Mouse (Mus musculus) cerebellum, adult 2 months (tissue): Measurements from ENCODE around the gene Pacsin1. TPM values are rescaled to one million over a fixed set of nuclear protein-coding genes. Genes with fewer than 3 reads are reported as not detected.

Experiments used
- DNase-seq, 2 experiments: peaks; one replicate each; pipeline ENCODE4 v3.0.0; 2021
- H3K27ac ChIP-seq: fragments of 200-500 bp; 2 replicates; pipeline ENCODE4 v1.5.1; 2012; ENCODE audit warnings: low read length, control low read depth, inconsistent platforms; ENCODE audit not compliant: insufficient read depth
- H3K27me3 ChIP-seq: fragments of 200-500 bp; 2 replicates; pipeline ENCODE4 v1.6.1; 2012; ENCODE audit warnings: inconsistent platforms, mild to moderate bottlenecking, low read length, moderate library complexity; ENCODE audit not compliant: control insufficient read depth, insufficient read depth
- H3K4me1 ChIP-seq: fragments of 200-500 bp; 2 replicates; pipeline ENCODE4 v1.6.1; 2011; ENCODE audit warnings: low read length; ENCODE audit not compliant: control insufficient read depth, insufficient read depth
- H3K4me3 ChIP-seq: fragments of 200-500 bp; replicated peaks from 2 replicates; pipeline ENCODE3; 2011; ENCODE audit warnings: mild to moderate bottlenecking, low read depth, low read length, control low read depth; ENCODE audit not compliant: insufficient read depth
- CTCF ChIP-seq: fragments of 200-500 bp; IDR thresholded peaks from 2 replicates; pipeline ENCODE4 v1.5.1; 2011; ENCODE audit warnings: low read depth, mild to moderate bottlenecking, control low read depth, low read length, moderate library complexity, borderline replicate concordance; ENCODE audit not compliant: insufficient read depth
- POLR2A ChIP-seq: fragments of 200-500 bp; IDR thresholded peaks from 2 replicates; pipeline ENCODE4 v1.6.1; 2011; ENCODE audit warnings: low read length, control low read depth, borderline replicate concordance; ENCODE audit not compliant: insufficient read depth
- WGBS: fragments of 180-500 bp; shearing (Covaris S2); methylation state at CpG from one replicate; pipeline ENCODE4 v1.1.7; 2018; 5-methylcytosine and 5-hydroxymethylcytosine counted together
- polyA plus RNA-seq: library from polyadenylated mRNA; depleted of rRNA; stranded (reverse); fragments of >200 nt; gene quantifications from 2 replicates; pipeline ENCODE4 v1.2.3, GENCODE M21; 2012

Gene Pacsin1
- polyA plus RNA-seq, 1 experiment = 228 TPM

- 6% methylated on average over 8 of the region's 8 CpGs for WGBS
- Histone ChIP-seq H3K4me3 (peak overlapping the region; percentile 79), H3K27ac (peak overlapping the region; percentile 58; the same call in 1 of the 2 replicates), H3K4me1 (peaks cover 18% of the 10 kb centered on the region), H3K27me3 (no peaks in the 10 kb centered on the region)
- no peak for TF ChIP-seq POLR2A
- TF ChIP-seq CTCF = no peak
- peak in 1 of 2 experiments; percentile 29 for DNase-seq
These were observed 34.1 kb upstream of the Pacsin1 start for GRCm38 (mm10) chr17:27621161-27621560.

DNA sequence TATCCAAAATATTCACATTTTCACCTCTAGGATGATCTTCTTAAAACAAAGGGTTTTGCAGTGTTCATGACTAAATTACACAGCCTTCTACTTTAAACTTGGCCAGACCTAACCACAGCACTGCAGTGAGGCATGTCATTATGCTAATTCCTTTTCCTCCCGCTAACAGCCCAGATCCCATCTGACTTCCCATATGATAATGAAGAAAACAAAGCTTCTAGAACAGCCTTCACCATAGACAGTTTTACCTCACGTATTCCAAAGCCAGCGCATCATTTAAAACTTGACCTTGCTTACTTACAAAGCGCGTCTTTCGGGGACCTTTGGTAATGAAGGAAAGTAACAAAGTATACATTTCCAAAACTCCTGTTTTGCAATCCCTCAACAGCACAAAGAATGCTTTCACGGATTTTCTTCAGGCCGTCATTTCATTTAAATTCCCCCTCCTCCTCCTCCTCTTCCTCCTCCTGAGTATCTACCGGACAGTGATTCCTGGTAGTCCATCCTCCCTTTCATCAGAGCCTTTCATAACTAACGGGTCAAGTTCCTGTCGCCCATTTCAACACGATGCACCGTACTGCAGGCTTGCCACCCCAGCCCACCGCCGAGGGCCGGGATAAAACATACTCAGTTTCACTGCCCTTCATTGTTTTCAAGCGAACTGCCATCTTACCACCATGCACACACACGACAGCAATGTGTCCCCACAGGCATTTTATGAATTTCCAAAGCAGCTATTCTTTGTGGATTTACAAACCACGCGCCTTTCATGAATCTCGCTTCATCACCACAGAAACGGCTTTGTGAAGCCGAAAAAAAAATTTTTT, 33.4 kb upstream of the Pacsin1 start:
- Histone ChIP-seq H3K4me1 (peaks cover 18% of the 10 kb centered on the region), H3K27ac (peak overlapping the region; percentile 60; the same call in 1 of the 2 replicates), H3K27me3 (no peaks in the 10 kb centered on the region), H3K4me3 (peak overlapping the region; percentile 79)
- no peak for TF ChIP-seq POLR2A
- no peak for TF ChIP-seq CTCF
- peak; percentile 38 to 54 for DNase-seq
- WGBS = 1% methylated on average over 23 of the region's 23 CpGs

- Histone ChIP-seq H3K4me1 (peaks cover 16% of the 10 kb centered on the region), H3K27ac (peak overlapping the region; percentile 68), H3K27me3 (no peaks in the 10 kb centered on the region), H3K4me3 (peak overlapping the region; percentile 79)
- peak; percentile 68 to 73 for DNase-seq
- TF ChIP-seq POLR2A (0 out of 2 replicates have a peak, but pooled peaks have one; percentile 32), CTCF (no peak)
- under 1% methylated on average over 74 of the region's 80 CpGs for WGBS
These were observed 32.5 kb upstream of the Pacsin1 start for GRCm38 (mm10) chr17:27622611-27623359.

- TF ChIP-seq POLR2A = peak; percentile 67
- TF ChIP-seq CTCF = no peak
- Histone ChIP-seq H3K27me3 (no peaks in the 10 kb centered on the region), H3K27ac (peak within 1 kb of the TSS; percentile 92), H3K4me1 (peaks cover 13% of the 10 kb centered on the region; the same call in 1 of the 2 replicates), H3K4me3 (peak within 1 kb of the TSS; percentile 79)
- DNase-seq = peak; percentile 92 to 95
- 8% methylated on average over 89 of the region's 91 CpGs for WGBS
These were observed 31.7 kb upstream of the Pacsin1 start, which contains the start of gene Nudt3 for GRCm38 (mm10) chr17:27623360-27624326. Nudt3 (minus strand) TSS chr17:27623495.

DNA sequence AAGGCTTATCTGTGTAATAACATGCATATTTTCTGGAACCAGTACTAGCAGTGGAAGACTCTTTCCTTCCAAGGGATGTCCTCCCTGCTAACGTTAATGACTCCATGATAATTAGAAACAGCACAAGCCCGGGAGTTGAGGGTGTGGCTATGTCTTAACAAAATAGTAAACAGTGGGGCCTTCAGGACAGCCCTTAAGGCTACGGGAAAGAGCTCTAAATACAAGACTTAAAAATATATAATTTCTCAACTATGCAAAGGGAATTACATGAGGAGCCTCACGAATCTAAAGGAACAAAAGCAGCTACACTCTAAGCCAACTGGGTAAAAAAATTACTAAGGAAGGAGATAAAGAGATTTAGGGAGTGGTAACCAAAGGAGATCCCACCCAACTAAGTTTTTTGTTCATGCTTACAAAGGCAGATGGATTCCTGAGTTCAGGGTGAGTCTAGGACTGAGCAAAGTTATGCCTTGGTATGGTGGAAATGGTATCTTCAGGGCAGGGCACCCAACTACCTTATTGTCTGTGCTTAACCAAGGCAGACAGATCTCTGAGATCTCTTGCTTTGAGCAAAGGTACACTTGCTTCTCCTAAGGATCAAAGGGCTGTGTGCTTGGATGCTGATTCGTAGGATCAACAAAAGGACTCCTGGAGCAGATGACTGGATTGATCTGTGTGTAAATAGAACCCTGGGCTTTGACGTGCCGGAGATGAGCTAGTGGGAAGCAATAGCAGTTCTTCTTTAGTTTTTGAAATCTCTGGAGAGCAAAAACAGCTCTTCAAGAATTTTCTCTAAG, 29.7 kb upstream of the Pacsin1 start:
- H3K4me1 ChIP-seq = peaks cover 5% of the 10 kb centered on the region; the same call in 1 of the 2 replicates

GRCm38 (mm10) chr17:27626681-27627080, 28.6 kb upstream of the Pacsin1 start:
- peak in 1 of 2 experiments; percentile 48 for DNase-seq
- TF ChIP-seq CTCF = no peak
- no peak for TF ChIP-seq POLR2A
- H3K27me3 ChIP-seq = no peaks in the 10 kb centered on the region
- H3K4me1 ChIP-seq = peaks cover 3% of the 10 kb centered on the region; the same call in 1 of the 2 replicates
- H3K27ac ChIP-seq = no peak overlapping the region
- H3K4me3 ChIP-seq = no peak overlapping the region
- WGBS = 50% methylated on average over 5 of the region's 5 CpGs

More for the DNA sequence above, 29.7 kb upstream of the Pacsin1 start:
- Histone ChIP-seq H3K27ac (no peak overlapping the region), H3K4me3 (no peak overlapping the region), H3K27me3 (no peaks in the 10 kb centered on the region)
- DNase-seq = no peak
- no peak for TF ChIP-seq CTCF
- no peak for TF ChIP-seq POLR2A
- WGBS = 87% methylated on average over 7 of the region's 7 CpGs

- no peak for DNase-seq
- 36% methylated on average over 5 of the region's 5 CpGs for WGBS
These were observed 27.9 kb upstream of the Pacsin1 start for GRCm38 (mm10) chr17:27627451-27627850.

More at GRCm38 (mm10) chr17:27627451-27627850, 27.9 kb upstream of the Pacsin1 start:
- H3K27ac ChIP-seq = no peak overlapping the region
- peaks cover 3% of the 10 kb centered on the region; the same call in 1 of the 2 replicates for H3K4me1 ChIP-seq
- TF ChIP-seq CTCF = no peak
- no peak for TF ChIP-seq POLR2A
- H3K27me3 ChIP-seq = no peaks in the 10 kb centered on the region
- no peak overlapping the region for H3K4me3 ChIP-seq
